Mouse (Mus musculus) ES-Bruce4 (cell line): ENCODE measurements around the gene Ism1. TPM values are rescaled to one million over a fixed set of nuclear protein-coding genes. Genes with fewer than 3 reads are reported as not detected.

Source experiments
- H3K27ac ChIP-seq: 2 replicates; pipeline ENCODE4 v1.5.1; 2012; ENCODE audit warnings: low read length, inconsistent platforms; ENCODE audit not compliant: insufficient read depth
- H3K27me3 ChIP-seq: 2 replicates; pipeline ENCODE4 v1.6.1; 2012; ENCODE audit warnings: mild to moderate bottlenecking, low read length, inconsistent platforms; ENCODE audit not compliant: control insufficient read depth, poor library complexity, insufficient read depth, severe bottlenecking
- H3K36me3 ChIP-seq: 2 replicates; pipeline ENCODE4 v1.6.1; 2012; ENCODE audit warnings: inconsistent platforms, mild to moderate bottlenecking, low read length, moderate library complexity; ENCODE audit not compliant: control insufficient read depth, poor library complexity, insufficient read depth, severe bottlenecking
- H3K4me1 ChIP-seq: one replicate; pipeline ENCODE4 v1.8.1; 2011; ENCODE audit warnings: low read length; ENCODE audit not compliant: control insufficient read depth, insufficient read depth
- H3K4me3 ChIP-seq: 2 replicates; pipeline ENCODE4 v1.5.1; 2011; ENCODE audit warnings: low read depth, mild to moderate bottlenecking, low read length
- H3K9ac ChIP-seq: 2 replicates; pipeline ENCODE4 v1.6.1; 2012; ENCODE audit warnings: low read depth, mild to moderate bottlenecking, inconsistent platforms; ENCODE audit not compliant: poor library complexity, severe bottlenecking
- H3K9me3 ChIP-seq: replicated peaks from 2 replicates; pipeline ENCODE4 v1.6.1; 2012; ENCODE audit warnings: mild to moderate bottlenecking, low read length, inconsistent platforms; ENCODE audit not compliant: control insufficient read depth, poor library complexity, insufficient read depth, severe bottlenecking
- CTCF ChIP-seq: IDR thresholded peaks from one replicate; pipeline ENCODE4 v1.8.1; 2011; ENCODE audit warnings: low read depth, low read length
- EP300 ChIP-seq: IDR thresholded peaks from 2 replicates; pipeline ENCODE4 v1.6.1; 2011; ENCODE audit warnings: low read depth, low read length; ENCODE audit not compliant: insufficient read depth
- POLR2A ChIP-seq: IDR thresholded peaks from one replicate; pipeline ENCODE4 v1.8.1; 2011; ENCODE audit warnings: low read length; ENCODE audit not compliant: insufficient read depth
- polyA plus RNA-seq: library from polyadenylated mRNA; stranded (reverse); fragments of >200 nt; gene quantifications from 2 replicates; pipeline ENCODE4 v1.2.4, GENCODE M21; 2011; ENCODE audit warnings: low read depth; ENCODE audit not compliant: missing spikeins, insufficient read depth, insufficient read length

Ism1 gene
- polyA plus RNA-seq, 1 experiment, result not detected

- no peaks in the 10 kb centered on the region for H3K4me1 ChIP-seq
- no peaks in the 10 kb centered on the region for H3K9me3 ChIP-seq
- no peak overlapping the region for H3K27ac ChIP-seq
- H3K4me3 ChIP-seq, result no peak overlapping the region
- H3K9ac ChIP-seq, result no peak overlapping the region
- no peaks in the 10 kb centered on the region for H3K36me3 ChIP-seq
- TF ChIP-seq EP300, result no peak
- TF ChIP-seq POLR2A, result no peak
- no peak for TF ChIP-seq CTCF
- no peaks in the 10 kb centered on the region for H3K27me3 ChIP-seq
Observed at GRCm38 (mm10) chr2:139742381-139742780, 64.4 kb downstream of the Ism1 start.

- H3K4me3 ChIP-seq, result no peak overlapping the region
- no peaks in the 10 kb centered on the region for H3K4me1 ChIP-seq
- H3K27ac ChIP-seq, result no peak overlapping the region
- TF ChIP-seq EP300 (no peak), CTCF (no peak)
- H3K9me3 ChIP-seq, result no peaks in the 10 kb centered on the region
- no peak overlapping the region for H3K9ac ChIP-seq
- H3K27me3 ChIP-seq, result no peaks in the 10 kb centered on the region
- H3K36me3 ChIP-seq, result no peaks in the 10 kb centered on the region
Observed at GRCm38 (mm10) chr2:139757021-139757420, 79.0 kb downstream of the Ism1 start.

GRCm38 (mm10) chr2:139757456-139757855, 79.5 kb downstream of the Ism1 start:
- TF ChIP-seq EP300, result no peak
- TF ChIP-seq POLR2A, result no peak
- no peak for TF ChIP-seq CTCF
- H3K36me3 ChIP-seq, result no peaks in the 10 kb centered on the region
- no peaks in the 10 kb centered on the region for H3K9me3 ChIP-seq
- H3K4me3 ChIP-seq, result no peak overlapping the region
- H3K27ac ChIP-seq, result no peak overlapping the region
- H3K27me3 ChIP-seq, result no peaks in the 10 kb centered on the region
- H3K9ac ChIP-seq, result no peak overlapping the region
- no peaks in the 10 kb centered on the region for H3K4me1 ChIP-seq

GRCm38 (mm10) chr2:139764355-139764754, 86.4 kb downstream of the Ism1 start:
- Histone ChIP-seq H3K4me1 (no peaks in the 10 kb centered on the region), H3K27me3 (no peaks in the 10 kb centered on the region), H3K4me3 (no peak overlapping the region), H3K36me3 (no peaks in the 10 kb centered on the region), H3K9me3 (no peaks in the 10 kb centered on the region), H3K27ac (no peak overlapping the region), H3K9ac (no peak overlapping the region)
- no peak for TF ChIP-seq CTCF
- TF ChIP-seq EP300, result no peak
- TF ChIP-seq POLR2A, result no peak

- no peak overlapping the region for H3K4me3 ChIP-seq
- no peak for TF ChIP-seq CTCF
- no peak for TF ChIP-seq POLR2A
- no peak for TF ChIP-seq EP300
- no peaks in the 10 kb centered on the region for H3K36me3 ChIP-seq
- H3K9ac ChIP-seq, result no peak overlapping the region
- no peaks in the 10 kb centered on the region for H3K9me3 ChIP-seq
- H3K4me1 ChIP-seq, result no peaks in the 10 kb centered on the region
- H3K27me3 ChIP-seq, result no peaks in the 10 kb centered on the region
- no peak overlapping the region for H3K27ac ChIP-seq
Observed at GRCm38 (mm10) chr2:139774949-139775570, 97.1 kb downstream of the Ism1 start.

- TF ChIP-seq POLR2A, result no peak
- no peak for TF ChIP-seq CTCF
- TF ChIP-seq EP300, result no peak
- no peak overlapping the region for H3K27ac ChIP-seq
- H3K9me3 ChIP-seq, result no peaks in the 10 kb centered on the region
- no peak overlapping the region for H3K9ac ChIP-seq
- no peaks in the 10 kb centered on the region for H3K4me1 ChIP-seq
- no peak overlapping the region for H3K4me3 ChIP-seq
- no peaks in the 10 kb centered on the region for H3K36me3 ChIP-seq
- H3K27me3 ChIP-seq, result no peaks in the 10 kb centered on the region
Observed at GRCm38 (mm10) chr2:139776644-139777043, 98.7 kb downstream of the Ism1 start.
